Mouse (Mus musculus): Measurements from ENCODE around the gene Smyd3.

DNA sequence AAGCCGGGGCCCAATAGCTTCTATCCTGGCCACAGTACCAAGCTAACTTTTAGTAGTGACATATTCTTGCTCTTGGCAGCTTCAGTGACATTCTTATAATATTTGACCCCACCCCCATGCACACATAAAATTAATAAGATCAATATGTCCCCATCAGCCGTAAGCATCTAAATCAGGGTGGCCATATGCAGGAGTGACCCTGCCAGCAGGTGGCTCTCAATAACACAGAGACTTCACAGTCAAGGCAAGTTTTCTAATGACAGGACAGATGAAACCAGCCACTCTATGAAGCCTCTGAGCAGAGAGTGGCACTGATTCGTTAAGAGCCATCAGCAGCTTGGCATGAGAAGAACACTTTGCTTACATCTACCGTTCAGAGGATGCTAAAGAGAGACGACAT is 204.2 kb downstream of the Smyd3 start:
- TF ChIP-seq POLR2A (IDR thresholded peaks at IDR 0.05; ENCODE audit: insufficient read depth, low read depth, low read length) (no peak), CTCF (IDR thresholded peaks at IDR 0.05) (peak; percentile 31), EP300 (IDR thresholded peaks at IDR 0.05; ENCODE audit: insufficient read depth, low read depth, low read length) (no peak)
